Mouse (Mus musculus) cerebellum, adult 2 months (tissue): ENCODE measurements around the gene Cfap161.

Experiments used
- CTCF ChIP-seq: fragments of 200-500 bp; IDR thresholded peaks from 2 replicates; pipeline ENCODE4 v1.5.1; 2011; ENCODE audit warnings: low read depth, mild to moderate bottlenecking, control low read depth, low read length, moderate library complexity, borderline replicate concordance; ENCODE audit not compliant: insufficient read depth
- POLR2A ChIP-seq: fragments of 200-500 bp; IDR thresholded peaks from 2 replicates; pipeline ENCODE4 v1.6.1; 2011; ENCODE audit warnings: low read length, control low read depth, borderline replicate concordance; ENCODE audit not compliant: insufficient read depth

DNA sequence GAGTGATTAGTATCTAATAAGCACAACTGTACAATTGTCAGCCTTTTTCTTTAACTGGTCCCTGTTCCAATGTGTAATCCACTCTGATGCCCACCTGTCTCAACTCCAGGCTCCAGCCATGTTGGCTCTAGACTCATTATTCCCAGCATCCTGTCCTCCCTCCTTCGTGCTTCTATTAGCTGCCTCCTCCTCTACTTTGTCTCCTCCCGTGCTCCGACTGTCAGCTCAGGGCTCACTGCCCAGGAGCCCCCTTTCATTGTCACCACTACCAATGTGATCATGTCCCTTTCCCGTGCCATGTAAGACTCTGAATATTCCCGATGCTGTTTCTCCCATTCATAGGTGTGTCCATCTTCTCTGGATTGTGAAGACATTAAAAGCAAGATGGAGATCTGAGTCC, 32.3 kb downstream of the Cfap161 start:
- TF ChIP-seq CTCF = no peak
- TF ChIP-seq POLR2A = no peak
